20 mouse cellular contexts compared by ENCODE assay signal in the genomic region with DNA sequence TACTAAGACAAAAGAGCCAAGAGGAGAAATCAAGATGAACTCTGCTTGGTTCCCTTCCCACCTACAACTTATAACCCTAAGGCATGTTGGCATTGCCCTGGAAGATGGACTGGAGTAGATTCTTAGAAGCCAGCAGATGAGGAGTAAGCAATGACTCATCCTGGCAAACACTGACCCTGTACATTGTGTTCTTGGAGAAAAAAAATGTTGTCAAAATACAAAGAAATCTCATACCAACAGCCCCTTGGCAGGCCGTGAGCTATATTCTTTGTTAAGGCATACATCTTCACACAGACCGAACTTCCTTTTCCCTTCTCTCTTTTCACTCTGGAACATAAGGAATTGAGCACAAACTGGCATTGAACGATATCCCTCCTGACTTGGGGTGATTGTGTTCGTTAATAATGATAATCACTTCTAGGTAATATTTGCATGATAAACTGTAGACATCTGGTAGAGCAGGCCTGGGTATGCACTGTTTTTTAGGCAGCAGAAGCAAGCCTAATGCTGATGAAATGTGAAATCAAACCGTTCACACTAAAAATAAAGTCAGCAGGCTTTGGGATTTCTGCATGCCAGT.
DNase-seq lines count a peak whose midpoint lies in the region; ATAC-seq and TF ChIP-seq lines count a peak whose summit lies in the region.
"Had no signal": no experiment of that assay in that cellular context is flagged by ENCODE, and none has a peak within 500 bp of the region (broad histone marks: within the 10 kb centered on the region; RNA-seq: fewer than 3 reads in every experiment).

No protein-coding gene starts in this region.

- TF ChIP-seq CTCF in hindbrain, postnatal 0 days (IDR thresholded peaks at IDR 0.05; ENCODE audit: low read depth): no peak
- no peak for TF ChIP-seq CTCF in kidney, adult 2 months (conservative IDR thresholded peaks at IDR 0.05; ENCODE audit: insufficient read depth, insufficient read length, low read depth, low read length)

- no peak overlapping the region for H3K4me3 ChIP-seq in intestine, embryonic 14.5 days (ENCODE audit: low read depth, low read length)
- H3K4me3 ChIP-seq in intestine, embryonic 16.5 days (ENCODE audit: low read length): no peak overlapping the region
- H3K4me3 ChIP-seq in hindbrain, postnatal 0 days (ENCODE audit: low read length): no peak overlapping the region
- no peak overlapping the region for H3K4me3 ChIP-seq in kidney, adult 2 months (ENCODE audit: insufficient read depth, low read depth, low read length)
- H3K4me3 ChIP-seq: embryonic facial prominence, embryonic 15.5 days; neural tube, embryonic 12.5 days had no signal

- H3K4me1 ChIP-seq in intestine, embryonic 14.5 days (replicated peaks; ENCODE audit: control insufficient read depth, insufficient read depth, low read length): no peaks in the 10 kb centered on the region
- H3K4me1 ChIP-seq in intestine, embryonic 16.5 days (ENCODE audit: control insufficient read depth, insufficient read depth, low read length): no peaks in the 10 kb centered on the region
- H3K4me1 ChIP-seq in hindbrain, postnatal 0 days (ENCODE audit: insufficient read depth, low read length): no peaks in the 10 kb centered on the region
- H3K4me1 ChIP-seq in kidney, adult 2 months (ENCODE audit: control insufficient read depth, insufficient read depth, low read length): no peaks in the 10 kb centered on the region

- H3K4me2 ChIP-seq in intestine, embryonic 14.5 days (ENCODE audit: low read length): no peak overlapping the region
- H3K4me2 ChIP-seq in intestine, embryonic 16.5 days (ENCODE audit: low read depth, low read length): no peak overlapping the region
- no peak overlapping the region for H3K4me2 ChIP-seq in hindbrain, postnatal 0 days (ENCODE audit: low read depth, low read length)
- H3K4me2 ChIP-seq: embryonic facial prominence, embryonic 15.5 days; liver, embryonic 11.5 days; lung, embryonic 14.5 days; neural tube, embryonic 12.5 days had no signal

- DNase-seq in embryo, embryonic 10.5 days (ENCODE audit: low spot score): peak; percentile 16
- DNase-seq in embryo, embryonic 11 days: no peak
- peak; percentile 12 for DNase-seq in intestine, embryonic 14.5 days (ENCODE audit: low spot score)
- DNase-seq in MEL-GATA-1-ER (ENCODE audit: extremely low read depth, low read depth): peak; percentile 66
- DNase-seq in hindbrain, postnatal 0 days (ENCODE audit: low spot score): peak; percentile 18
- no peak for DNase-seq in kidney, adult 2 months
- DNase-seq: adrenal gland, postnatal 36 days; cerebellum, adult 9-11 months; kidney, adult 9 months; kidney, postnatal 4 days; left cerebral cortex, postnatal 4 days; lung, embryonic 14.5 days; lung, postnatal 4 days; right cerebral cortex, postnatal 4 days had no signal

- no peaks in the 10 kb centered on the region for H3K9me3 ChIP-seq in intestine, embryonic 14.5 days (ENCODE audit: control insufficient read depth, low read length)
- no peaks in the 10 kb centered on the region for H3K9me3 ChIP-seq in intestine, embryonic 16.5 days (ENCODE audit: control insufficient read depth, low read length)
- no peaks in the 10 kb centered on the region for H3K9me3 ChIP-seq in hindbrain, postnatal 0 days (ENCODE audit: low read length)
- H3K9me3 ChIP-seq: embryonic facial prominence, embryonic 15.5 days; neural tube, embryonic 12.5 days had no signal

- H3K9ac ChIP-seq in intestine, embryonic 14.5 days (ENCODE audit: low read length): no peak overlapping the region
- H3K9ac ChIP-seq in intestine, embryonic 16.5 days (ENCODE audit: low read depth, low read length): no peak overlapping the region
- no peak overlapping the region for H3K9ac ChIP-seq in hindbrain, postnatal 0 days (replicated peaks; ENCODE audit: low read length)
- H3K9ac ChIP-seq: embryonic facial prominence, embryonic 15.5 days; lung, embryonic 14.5 days; neural tube, embryonic 12.5 days had no signal

- no peaks in the 10 kb centered on the region for H3K27me3 ChIP-seq in intestine, embryonic 14.5 days (replicated peaks; ENCODE audit: control insufficient read depth, insufficient read depth, low read length)
- H3K27me3 ChIP-seq in intestine, embryonic 16.5 days (replicated peaks; ENCODE audit: control insufficient read depth, insufficient read depth, low read length): no peaks in the 10 kb centered on the region
- no peaks in the 10 kb centered on the region for H3K27me3 ChIP-seq in hindbrain, postnatal 0 days (ENCODE audit: insufficient read depth, low read length)
- H3K27me3 ChIP-seq in kidney, adult 2 months (replicated peaks; ENCODE audit: control insufficient read depth, insufficient read depth, low read length): no peaks in the 10 kb centered on the region
- H3K27me3 ChIP-seq: CH12.LX; embryonic facial prominence, embryonic 15.5 days; neural tube, embryonic 12.5 days had no signal

- TF ChIP-seq POLR2A in kidney, adult 2 months (IDR thresholded peaks at IDR 0.05; ENCODE audit: low read depth, low read length): no peak

- no peak overlapping the region for H3K27ac ChIP-seq in intestine, embryonic 14.5 days (ENCODE audit: low read depth)
- no peak overlapping the region for H3K27ac ChIP-seq in intestine, embryonic 16.5 days (ENCODE audit: low read length)
- H3K27ac ChIP-seq in hindbrain, postnatal 0 days: no peak overlapping the region
- H3K27ac ChIP-seq in kidney, adult 2 months (ENCODE audit: insufficient read depth, low read depth, low read length): no peak overlapping the region
- H3K27ac ChIP-seq: embryonic facial prominence, embryonic 15.5 days; neural tube, embryonic 12.5 days had no signal

- no peaks in the 10 kb centered on the region for H3K36me3 ChIP-seq in intestine, embryonic 14.5 days (ENCODE audit: control insufficient read depth, insufficient read depth, low read length)
- H3K36me3 ChIP-seq in intestine, embryonic 16.5 days (ENCODE audit: control insufficient read depth, insufficient read depth, low read length): no peaks in the 10 kb centered on the region
- H3K36me3 ChIP-seq in hindbrain, postnatal 0 days (ENCODE audit: insufficient read depth, low read length): no peaks in the 10 kb centered on the region
- H3K36me3 ChIP-seq in kidney, adult 2 months (ENCODE audit: control insufficient read depth, insufficient read depth, low read length): no peaks in the 10 kb centered on the region
- H3K36me3 ChIP-seq: embryonic facial prominence, embryonic 15.5 days; neural tube, embryonic 12.5 days had no signal

- WGBS in intestine, embryonic 14.5 days: 74% methylated on average over 5 of the region's 5 CpGs
- 68% methylated on average over 5 of the region's 5 CpGs for WGBS in intestine, embryonic 16.5 days
- WGBS in hindbrain, postnatal 0 days: 20% methylated on average over 5 of the region's 5 CpGs
- 84% methylated on average over 5 of the region's 5 CpGs for WGBS in kidney, adult 2 months

- ATAC-seq in intestine, embryonic 14.5 days (replicated peaks; ENCODE audit: low FRiP score, low TSS enrichment, low read depth): no peak
- no peak for ATAC-seq in intestine, embryonic 16.5 days
- no peak for ATAC-seq in hindbrain, postnatal 0 days
- ATAC-seq in erythroid progenitor cell, adult 5-6 weeks (replicated peaks; ENCODE audit: low FRiP score, poor library complexity, severe bottlenecking): no peak

Comparison
In these comparisons a context has a peak if more than half of its experiments do, and no peak if none do; other contexts are left out.
1. DNase-seq: peak in embryo, embryonic 10.5 days (single experiment), intestine, embryonic 14.5 days (single experiment), MEL-GATA-1-ER (single experiment) and hindbrain, postnatal 0 days (single experiment); none in embryo, embryonic 11 days (single experiment) and kidney, adult 2 months (single experiment).